Mouse (Mus musculus) embryonic facial prominence, embryonic 12.5 days (tissue): ENCODE data around the gene Batf. TPM values are rescaled to one million over a fixed set of nuclear protein-coding genes. Genes with fewer than 3 reads are reported as not detected.
A peak's percentile ranks its signal among the peaks of the same experiment; 100 is the strongest.
"Not testable (repeated sequence)": the region's sequence is repeated elsewhere in the genome, so short reads cannot be mapped to it uniquely, and the experiment has no call there.

Source experiments
- ATAC-seq: fragments of 200-750 bp; cut with Nextera tagmentation; 2 replicates; pipeline ENCODE4 v1.8.0; 2017; ENCODE audit not compliant: insufficient number of reproducible peaks, insufficient read depth, low FRiP score, low TSS enrichment
- H3K27ac ChIP-seq: fragments of 300-500 bp; sonication (generic); 2 replicates; pipeline ENCODE4 v1.5.1; 2016; ENCODE audit warnings: mild to moderate bottlenecking
- H3K27me3 ChIP-seq: fragments of 300-500 bp; sonication (generic); 2 replicates; pipeline ENCODE4 v1.6.1; 2016; ENCODE audit warnings: mild to moderate bottlenecking, moderate library complexity
- H3K36me3 ChIP-seq: fragments of 300-500 bp; sonication (generic); 2 replicates; pipeline ENCODE4 v1.6.1; 2016; ENCODE audit warnings: mild to moderate bottlenecking
- H3K4me1 ChIP-seq: fragments of 300-500 bp; sonication (generic); 2 replicates; pipeline ENCODE4 v1.6.1; 2016
- H3K4me2 ChIP-seq: fragments of 300-500 bp; sonication (generic); replicated peaks from 2 replicates; pipeline ENCODE4 v1.6.1; 2016; ENCODE audit warnings: mild to moderate bottlenecking, moderate library complexity
- H3K4me3 ChIP-seq: fragments of 300-500 bp; sonication (generic); 2 replicates; pipeline ENCODE4 v1.5.1; 2016; ENCODE audit warnings: mild to moderate bottlenecking
- H3K9ac ChIP-seq: fragments of 300-500 bp; sonication (generic); 2 replicates; pipeline ENCODE4 v1.6.1; 2016; ENCODE audit warnings: mild to moderate bottlenecking, moderate library complexity
- H3K9me3 ChIP-seq: fragments of 300-500 bp; sonication (generic); 2 replicates; pipeline ENCODE4 v1.6.1; 2016; ENCODE audit warnings: mild to moderate bottlenecking, moderate library complexity
- WGBS: fragments of 180-500 bp; shearing (Covaris S2); methylation state at CpG from one replicate; pipeline ENCODE4 v1.1.7; 2016; 5-methylcytosine and 5-hydroxymethylcytosine counted together
- polyA plus RNA-seq: library from polyadenylated mRNA; unstranded; fragments of >200 nt; fragmentation: Nextera tagmentation; extraction: Ambion mirVana; gene quantifications from 2 replicates; pipeline ENCODE4 v1.2.1, GENCODE M21; 2016

Gene Batf
- polyA plus RNA-seq, 1 experiment from 2014 or later: 4.7 TPM

DNA sequence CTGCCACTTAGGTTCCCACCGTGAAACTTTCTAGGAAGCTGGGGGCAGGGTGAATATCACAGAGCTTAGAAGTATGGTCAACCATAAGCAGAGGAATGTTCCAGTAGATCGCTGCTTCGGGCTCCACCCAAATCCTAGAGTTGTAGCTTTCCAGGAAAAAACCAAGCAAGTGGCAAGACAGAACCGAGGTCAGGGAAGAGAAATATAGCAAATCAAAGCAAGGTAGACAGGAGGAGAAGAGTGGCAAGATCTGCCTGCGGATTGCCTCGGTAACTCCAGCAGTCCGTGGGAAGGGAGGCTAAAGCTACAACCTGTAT is 706 bp downstream of the Batf start:
- WGBS: 75% methylated on average over 7 of the region's 7 CpGs
- Histone ChIP-seq H3K36me3 (no peaks in the 10 kb centered on the region), H3K4me3 (peak overlapping the region; percentile 21; the same call in 1 of the 2 replicates), H3K27ac (no peak overlapping the region), H3K9ac (no peak overlapping the region; the same call in 1 of the 2 replicates), H3K4me2 (peak overlapping the region; percentile 44), H3K9me3 (no peaks in the 10 kb centered on the region), H3K4me1 (peaks cover 10% of the 10 kb centered on the region), H3K27me3 (no peaks in the 10 kb centered on the region)
- no peak for ATAC-seq

DNA sequence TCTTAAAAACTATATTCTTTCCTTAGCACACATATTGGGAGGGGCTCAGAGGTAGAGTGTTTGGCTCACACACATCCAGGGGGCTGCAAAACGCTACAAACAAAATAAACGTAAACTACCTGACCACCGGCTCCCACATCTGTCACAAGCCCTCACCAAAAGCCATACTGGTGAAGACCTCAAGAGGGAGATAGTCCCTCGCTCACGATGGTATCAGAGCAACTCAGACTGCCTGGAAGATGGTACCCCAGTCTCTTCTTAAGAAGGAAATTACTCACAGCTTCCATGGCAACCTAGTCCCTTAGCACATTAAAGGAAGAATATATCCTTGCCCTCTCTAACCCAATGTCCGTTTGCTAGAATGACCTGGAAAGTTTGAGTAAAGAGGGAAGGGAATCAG is 1.4 kb downstream of the Batf start:
- WGBS: 73% methylated on average over 6 of the region's 6 CpGs
- Histone ChIP-seq H3K4me1 (peaks cover 10% of the 10 kb centered on the region), H3K27ac (no peak overlapping the region), H3K9me3 (no peaks in the 10 kb centered on the region), H3K27me3 (no peaks in the 10 kb centered on the region), H3K9ac (no peak overlapping the region), H3K4me3 (no peak overlapping the region), H3K36me3 (no peaks in the 10 kb centered on the region), H3K4me2 (no peak overlapping the region)
- no peak for ATAC-seq

DNA sequence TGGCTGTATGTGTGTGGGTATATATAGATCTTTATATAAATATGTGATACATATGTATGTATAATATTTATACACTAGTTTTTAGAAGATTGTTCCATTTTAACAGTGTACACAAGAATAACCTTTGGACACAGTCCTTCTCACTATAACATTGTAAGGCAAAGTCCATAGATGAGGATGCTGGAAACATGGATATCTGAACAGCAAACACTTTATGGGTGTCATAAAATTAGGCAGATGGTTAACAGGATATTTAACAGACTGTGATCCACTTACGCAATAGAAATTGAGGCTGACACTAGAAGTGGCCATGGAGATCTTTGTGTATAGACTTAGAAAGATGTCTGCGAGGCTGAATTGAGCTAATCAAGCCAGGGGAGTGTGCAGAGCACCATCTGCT is 9.3 kb downstream of the Batf start:
- Histone ChIP-seq H3K4me2 (no peak overlapping the region), H3K9me3 (no peaks in the 10 kb centered on the region), H3K4me1 (no peaks in the 10 kb centered on the region; the same call in 1 of the 2 replicates), H3K9ac (no peak overlapping the region), H3K27me3 (no peaks in the 10 kb centered on the region), H3K4me3 (no peak overlapping the region), H3K36me3 (no peaks in the 10 kb centered on the region), H3K27ac (no peak overlapping the region)
- 84% methylated on average over 2 of the region's 2 CpGs for WGBS
- no peak for ATAC-seq

- no peak overlapping the region for H3K9ac ChIP-seq
- no peaks in the 10 kb centered on the region; the same call in 1 of the 2 replicates for H3K4me1 ChIP-seq
- no peaks in the 10 kb centered on the region for H3K36me3 ChIP-seq
- no peaks in the 10 kb centered on the region for H3K9me3 ChIP-seq
- no peak for ATAC-seq
- WGBS: 86% methylated on average over 5 of the region's 5 CpGs
- no peak overlapping the region for H3K4me3 ChIP-seq
- H3K27me3 ChIP-seq: no peaks in the 10 kb centered on the region
- H3K27ac ChIP-seq: no peak overlapping the region
- H3K4me2 ChIP-seq: no peak overlapping the region
Measured at GRCm38 (mm10) chr12:85696436-85696835, 10.0 kb downstream of the Batf start.

DNA sequence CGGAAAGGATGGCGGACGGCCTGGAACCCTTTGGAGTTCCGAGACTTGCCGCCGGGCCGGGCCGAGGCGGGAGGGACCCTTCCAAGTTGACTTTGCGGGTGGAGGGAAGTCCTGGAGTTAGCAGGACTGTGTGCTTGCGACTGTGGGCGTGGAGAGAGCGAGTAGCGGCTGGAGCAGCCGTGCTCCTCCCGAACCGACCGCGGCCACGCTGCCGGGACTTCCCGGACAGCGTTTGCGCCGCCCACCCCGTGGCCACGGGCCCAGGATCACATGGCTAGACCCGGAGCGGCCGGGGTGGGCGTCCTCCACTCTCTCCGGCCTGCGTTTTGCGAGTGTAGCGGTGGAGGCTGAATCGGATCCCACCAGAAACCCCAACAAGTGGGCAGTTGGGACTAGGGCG is 11.7 kb downstream of the Batf start:
- ATAC-seq: 0 out of 2 replicates have a peak, but pooled peaks have one; percentile 60
- Histone ChIP-seq H3K4me2 (peak overlapping the region; percentile 31), H3K4me3 (peak overlapping the region; percentile 17; the same call in 1 of the 2 replicates)
- not testable (repeated sequence) for H3K9me3 ChIP-seq, H3K27ac ChIP-seq, H3K9ac ChIP-seq, H3K4me1 ChIP-seq, H3K27me3 ChIP-seq, H3K36me3 ChIP-seq
- WGBS: 36% methylated on average over 17 of the region's 37 CpGs

DNA sequence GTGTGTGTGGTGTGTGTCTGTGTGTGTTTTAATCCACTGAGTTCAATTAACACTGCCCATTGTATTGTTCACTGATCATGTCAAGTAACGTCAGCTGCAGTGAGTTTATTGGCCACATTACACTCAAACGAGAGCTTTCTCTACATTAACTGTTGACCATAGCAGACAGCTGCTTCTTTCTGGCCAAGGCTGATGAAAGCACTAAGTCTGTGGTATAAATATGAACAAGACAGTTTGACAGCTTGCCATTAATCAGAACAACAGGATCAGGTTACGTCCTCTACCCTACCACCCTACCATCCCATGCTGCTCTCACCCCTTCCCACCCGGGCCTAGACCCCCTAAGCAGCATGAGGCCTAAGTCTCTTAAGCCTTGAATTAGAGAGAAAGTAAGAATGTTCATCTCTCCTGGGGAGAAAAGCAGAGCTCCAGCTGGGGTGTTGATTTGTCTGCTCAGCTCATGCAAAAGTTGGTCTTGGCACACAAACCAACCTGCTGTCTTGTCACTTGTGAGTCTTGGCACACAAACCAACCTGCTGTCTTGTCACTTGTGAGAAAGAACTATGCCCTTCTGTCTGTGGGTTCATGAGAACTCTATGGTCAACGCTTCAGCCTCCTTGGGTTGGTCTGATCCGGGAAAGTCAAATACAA is 13.8 kb downstream of the Batf start:
- no peak overlapping the region for H3K4me2 ChIP-seq
- ATAC-seq: no peak
- WGBS: 68% methylated on average over 6 of the region's 6 CpGs
- no peaks in the 10 kb centered on the region for H3K9me3 ChIP-seq
- H3K27me3 ChIP-seq: no peaks in the 10 kb centered on the region
- H3K9ac ChIP-seq: no peak overlapping the region
- peaks cover 5% of the 10 kb centered on the region; the same call in 1 of the 2 replicates for H3K4me1 ChIP-seq
- H3K27ac ChIP-seq: no peak overlapping the region
- no peaks in the 10 kb centered on the region for H3K36me3 ChIP-seq
- H3K4me3 ChIP-seq: no peak overlapping the region

- H3K36me3 ChIP-seq: no peaks in the 10 kb centered on the region
- H3K27me3 ChIP-seq: no peaks in the 10 kb centered on the region
- ATAC-seq: no peak
- no peak overlapping the region for H3K4me3 ChIP-seq
- WGBS: 85% methylated on average over 7 of the region's 7 CpGs
- H3K9ac ChIP-seq: no peak overlapping the region
- H3K9me3 ChIP-seq: no peaks in the 10 kb centered on the region
- no peak overlapping the region for H3K27ac ChIP-seq
- H3K4me2 ChIP-seq: no peak overlapping the region
- peaks cover 10% of the 10 kb centered on the region; the same call in 1 of the 2 replicates for H3K4me1 ChIP-seq
Measured at GRCm38 (mm10) chr12:85700842-85701223, 14.4 kb downstream of the Batf start.

- Histone ChIP-seq H3K4me1 (peaks cover 20% of the 10 kb centered on the region; the same call in 1 of the 2 replicates), H3K27ac (no peak overlapping the region), H3K36me3 (no peaks in the 10 kb centered on the region), H3K9ac (no peak overlapping the region), H3K9me3 (no peaks in the 10 kb centered on the region), H3K27me3 (no peaks in the 10 kb centered on the region), H3K4me2 (no peak overlapping the region), H3K4me3 (no peak overlapping the region)
- WGBS: 78% methylated on average over 15 of the region's 15 CpGs
- ATAC-seq: no peak
Measured at GRCm38 (mm10) chr12:85702166-85703055, 15.9 kb downstream of the Batf start.

GRCm38 (mm10) chr12:85703507-85703906 is 17.0 kb downstream of the Batf start:
- ATAC-seq: no peak
- H3K4me1 ChIP-seq: peaks cover 20% of the 10 kb centered on the region; the same call in 1 of the 2 replicates

GRCm38 (mm10) chr12:85704566-85704965 is 18.1 kb downstream of the Batf start:
- Histone ChIP-seq H3K4me3 (no peak overlapping the region), H3K27ac (no peak overlapping the region), H3K36me3 (no peaks in the 10 kb centered on the region), H3K9ac (no peak overlapping the region), H3K9me3 (no peaks in the 10 kb centered on the region), H3K4me1 (peaks cover 20% of the 10 kb centered on the region; the same call in 1 of the 2 replicates), H3K27me3 (no peaks in the 10 kb centered on the region), H3K4me2 (no peak overlapping the region)
- ATAC-seq: no peak
- WGBS: 74% methylated on average over 7 of the region's 7 CpGs

More at GRCm38 (mm10) chr12:85703507-85703906, 17.0 kb downstream of the Batf start:
- Histone ChIP-seq H3K27me3 (no peaks in the 10 kb centered on the region), H3K4me2 (no peak overlapping the region), H3K9me3 (no peaks in the 10 kb centered on the region), H3K9ac (no peak overlapping the region), H3K36me3 (no peaks in the 10 kb centered on the region), H3K27ac (no peak overlapping the region), H3K4me3 (no peak overlapping the region)
- WGBS: 77% methylated on average over 3 of the region's 3 CpGs

DNA sequence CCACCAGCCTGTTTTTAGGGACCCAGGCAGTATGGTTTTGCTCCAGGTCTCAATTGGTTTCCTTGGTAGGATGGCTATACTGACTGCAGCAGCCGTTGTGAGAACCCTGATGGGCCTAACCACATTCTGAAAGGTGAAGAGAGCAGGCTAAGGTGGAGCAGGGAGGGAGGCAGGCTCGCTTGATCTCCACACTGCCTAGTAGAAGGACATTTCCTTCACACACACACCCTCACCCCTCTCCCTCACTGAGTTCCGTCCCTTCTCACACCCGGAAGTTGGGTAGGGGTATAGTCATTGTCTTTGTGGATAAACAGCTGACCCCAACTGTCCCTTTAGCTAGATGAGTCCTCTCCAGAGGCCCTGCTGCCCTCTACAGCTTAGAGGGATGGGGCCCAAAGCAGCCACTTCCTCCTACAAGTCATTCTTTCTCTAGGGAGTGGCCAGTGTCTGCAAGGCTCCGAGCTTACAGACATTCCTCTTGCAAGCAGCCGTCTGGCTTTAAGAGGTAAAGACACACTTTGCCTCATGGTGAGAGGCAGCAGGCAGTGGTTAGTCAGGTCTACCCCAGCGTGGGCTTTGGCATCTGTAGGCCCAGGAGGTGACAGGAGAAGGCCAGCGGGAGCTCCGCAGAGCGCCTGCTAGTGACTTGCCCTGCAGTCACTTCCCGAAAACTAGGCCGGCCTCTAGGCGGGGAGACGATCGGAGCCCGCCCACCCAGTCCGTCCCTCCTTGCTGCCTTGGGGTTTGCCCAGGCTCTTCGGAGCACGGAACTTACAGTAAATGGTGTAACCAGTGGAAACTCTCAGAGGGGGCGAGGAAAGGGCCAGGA is 18.7 kb downstream of the Batf start:
- no peaks in the 10 kb centered on the region for H3K36me3 ChIP-seq
- no peak overlapping the region for H3K27ac ChIP-seq
- peaks cover 20% of the 10 kb centered on the region; the same call in 1 of the 2 replicates for H3K4me1 ChIP-seq
- H3K4me2 ChIP-seq: peak overlapping the region; percentile 60
- H3K4me3 ChIP-seq: peak overlapping the region; percentile 28
- no peaks in the 10 kb centered on the region for H3K27me3 ChIP-seq
- H3K9ac ChIP-seq: peak overlapping the region; percentile 43
- no peaks in the 10 kb centered on the region for H3K9me3 ChIP-seq
- 13% methylated on average over 20 of the region's 20 CpGs for WGBS
- ATAC-seq: peak; percentile 78
